Mouse (Mus musculus) liver, embryonic 12.5 days (tissue): Measurements from ENCODE around the gene Armcx1. TPM values are rescaled to one million over a fixed set of nuclear protein-coding genes. Genes with fewer than 3 reads are reported as not detected.
"Not testable (repeated sequence)": the region's sequence is repeated elsewhere in the genome, so short reads cannot be mapped to it uniquely, and the experiment has no call there.

Experiments
- ATAC-seq: fragments of 200-750 bp; cut with Nextera tagmentation; 2 replicates; pipeline ENCODE4 v1.8.0; 2017; ENCODE audit warnings: moderate number of reproducible peaks, mild to moderate bottlenecking, moderate library complexity
- H3K27ac ChIP-seq: fragments of 300-500 bp; sonication (generic); 2 replicates; pipeline ENCODE4 v1.5.1; 2016; ENCODE audit warnings: mild to moderate bottlenecking
- H3K27me3 ChIP-seq: fragments of 300-500 bp; sonication (generic); replicated peaks from 2 replicates; pipeline ENCODE4 v1.6.1; 2016; ENCODE audit warnings: mild to moderate bottlenecking, moderate library complexity
- H3K36me3 ChIP-seq: fragments of 300-500 bp; sonication (generic); 2 replicates; pipeline ENCODE4 v1.6.1; 2016; ENCODE audit warnings: mild to moderate bottlenecking, moderate library complexity
- H3K4me1 ChIP-seq: fragments of 300-500 bp; sonication (generic); 2 replicates; pipeline ENCODE4 v1.6.1; 2016
- H3K4me2 ChIP-seq: fragments of 300-500 bp; sonication (generic); 2 replicates; pipeline ENCODE4 v1.6.1; 2016; ENCODE audit warnings: mild to moderate bottlenecking, moderate library complexity
- H3K4me3 ChIP-seq: fragments of 300-500 bp; sonication (generic); 2 replicates; pipeline ENCODE4 v1.5.1; 2016; ENCODE audit warnings: mild to moderate bottlenecking, moderate library complexity
- H3K9ac ChIP-seq: fragments of 300-500 bp; sonication (generic); 2 replicates; pipeline ENCODE4 v1.6.1; 2016; ENCODE audit warnings: mild to moderate bottlenecking, moderate library complexity
- H3K9me3 ChIP-seq: fragments of 300-500 bp; sonication (generic); replicated peaks from 2 replicates; pipeline ENCODE4 v1.6.1; 2016; ENCODE audit warnings: mild to moderate bottlenecking, moderate library complexity
- WGBS: fragments of 180-500 bp; shearing (Covaris S2); methylation state at CpG from one replicate; pipeline ENCODE4 v1.1.7; 2016; ENCODE audit not compliant: insufficient replicate concordance; 5-methylcytosine and 5-hydroxymethylcytosine counted together
- polyA plus RNA-seq: library from polyadenylated mRNA; unstranded; fragments of >200 nt; fragmentation: Nextera tagmentation; extraction: Ambion mirVana; gene quantifications from 2 replicates; pipeline ENCODE4 v1.2.1, GENCODE M21; 2016

Gene Armcx1
- polyA plus RNA-seq, result 11.4 and 11.6 TPM in 2 replicates

GRCm38 (mm10) chrX:134717752-134718308, at the start of gene Armcx1:
TSS of gene Armcx1 (plus strand) at chrX:134717963.
- Histone ChIP-seq H3K9me3 (no peaks in the 10 kb centered on the region), H3K27ac (peak within 1 kb of the TSS; percentile 68), H3K4me1 (no peaks in the 10 kb centered on the region), H3K4me3 (peak within 1 kb of the TSS; percentile 59), H3K9ac (peak within 1 kb of the TSS; percentile 61), H3K36me3 (no peaks in the 10 kb centered on the region), H3K27me3 (0 out of 2 replicates have a peak, but pooled peaks cover 3% of the 10 kb centered on the region), H3K4me2 (peak within 1 kb of the TSS; percentile 77)
- 10% methylated on average over 16 of the region's 16 CpGs for WGBS
- ATAC-seq, result peak; percentile 89

GRCm38 (mm10) chrX:134675022-134675421, 42.7 kb upstream of the Armcx1 start:
- WGBS, result 50% methylated on average over 5 of the region's 5 CpGs
- H3K27ac ChIP-seq, result no peak overlapping the region

GRCm38 (mm10) chrX:134675959-134676358, 41.8 kb upstream of the Armcx1 start:
- ATAC-seq, result no peak
- H3K4me3 ChIP-seq, result no peak overlapping the region
- WGBS, result 94% methylated on average over 1 of the region's 1 CpGs
- H3K27ac ChIP-seq, result no peak overlapping the region
- H3K9ac ChIP-seq, result no peak overlapping the region
- H3K27me3 ChIP-seq, result no peaks in the 10 kb centered on the region
- no peaks in the 10 kb centered on the region for H3K36me3 ChIP-seq
- H3K4me2 ChIP-seq, result no peak overlapping the region
- no peaks in the 10 kb centered on the region for H3K9me3 ChIP-seq
- no peaks in the 10 kb centered on the region for H3K4me1 ChIP-seq

More at GRCm38 (mm10) chrX:134675022-134675421, 42.7 kb upstream of the Armcx1 start:
- no peak overlapping the region for H3K4me2 ChIP-seq
- H3K9ac ChIP-seq, result no peak overlapping the region
- no peaks in the 10 kb centered on the region for H3K27me3 ChIP-seq
- no peak overlapping the region for H3K4me3 ChIP-seq
- no peaks in the 10 kb centered on the region for H3K4me1 ChIP-seq
- ATAC-seq, result no peak
- H3K36me3 ChIP-seq, result no peaks in the 10 kb centered on the region
- no peaks in the 10 kb centered on the region for H3K9me3 ChIP-seq

- no peak overlapping the region for H3K9ac ChIP-seq
- 0 out of 2 replicates have a peak, but pooled peaks cover 2% of the 10 kb centered on the region for H3K36me3 ChIP-seq
- WGBS, result 38% methylated on average over 5 of the region's 5 CpGs
- no peak overlapping the region for H3K4me3 ChIP-seq
- H3K4me1 ChIP-seq, result no peaks in the 10 kb centered on the region
- H3K27ac ChIP-seq, result no peak overlapping the region
- ATAC-seq, result no peak
- no peak overlapping the region for H3K4me2 ChIP-seq
- H3K27me3 ChIP-seq, result peaks cover 18% of the 10 kb centered on the region
- no peaks in the 10 kb centered on the region for H3K9me3 ChIP-seq
These were observed 32.8 kb upstream of the Armcx1 start for GRCm38 (mm10) chrX:134684936-134685335.

GRCm38 (mm10) chrX:134686267-134686666, 31.5 kb upstream of the Armcx1 start, which contains the start of gene Armcx4:
TSS of gene Armcx4 (plus strand) at chrX:134686519.
- H3K9me3 ChIP-seq, result no peaks in the 10 kb centered on the region
- H3K27me3 ChIP-seq, result peaks cover 19% of the 10 kb centered on the region
- H3K4me2 ChIP-seq, result peak within 1 kb of the TSS; percentile 59
- 0 out of 2 replicates have a peak, but pooled peaks cover 2% of the 10 kb centered on the region for H3K36me3 ChIP-seq
- WGBS, result 13% methylated on average over 30 of the region's 33 CpGs
- peak within 1 kb of the TSS; percentile 43 for H3K4me3 ChIP-seq
- no peaks in the 10 kb centered on the region for H3K4me1 ChIP-seq
- H3K27ac ChIP-seq, result peak within 1 kb of the TSS; percentile 54; the same call in 1 of the 2 replicates
- 0 out of 2 replicates have a peak within 1 kb of the TSS, but pooled peaks have one; percentile 35 for H3K9ac ChIP-seq
- peak; percentile 66 for ATAC-seq

GRCm38 (mm10) chrX:134686739-134687171, 31.0 kb upstream of the Armcx1 start:
- 0 out of 2 replicates have a peak overlapping the region, but pooled peaks have one; percentile 35 for H3K9ac ChIP-seq

GRCm38 (mm10) chrX:134689676-134690075, 28.1 kb upstream of the Armcx1 start:
- H3K9ac ChIP-seq, result no peak overlapping the region

More at GRCm38 (mm10) chrX:134686739-134687171, 31.0 kb upstream of the Armcx1 start:
- ATAC-seq, result no peak
- Histone ChIP-seq H3K4me3 (peak overlapping the region; percentile 43), H3K4me2 (peak overlapping the region; percentile 59), H3K36me3 (0 out of 2 replicates have a peak, but pooled peaks cover 2% of the 10 kb centered on the region), H3K27me3 (peaks cover 22% of the 10 kb centered on the region), H3K9me3 (no peaks in the 10 kb centered on the region), H3K4me1 (no peaks in the 10 kb centered on the region), H3K27ac (peak overlapping the region; percentile 54; the same call in 1 of the 2 replicates)
- 12% methylated on average over 16 of the region's 16 CpGs for WGBS

GRCm38 (mm10) chrX:134690871-134691539, 26.8 kb upstream of the Armcx1 start:
- Histone ChIP-seq H3K4me3 (no peak overlapping the region), H3K4me1 (no peaks in the 10 kb centered on the region), H3K9ac (no peak overlapping the region), H3K9me3 (no peaks in the 10 kb centered on the region), H3K36me3 (0 out of 2 replicates have a peak, but pooled peaks cover 2% of the 10 kb centered on the region), H3K4me2 (no peak overlapping the region), H3K27ac (no peak overlapping the region), H3K27me3 (peaks cover 17% of the 10 kb centered on the region)
- 68% methylated on average over 10 of the region's 10 CpGs for WGBS
- ATAC-seq, result no peak

More at GRCm38 (mm10) chrX:134689676-134690075, 28.1 kb upstream of the Armcx1 start:
- Histone ChIP-seq H3K9me3 (no peaks in the 10 kb centered on the region), H3K4me2 (no peak overlapping the region), H3K4me3 (no peak overlapping the region), H3K27me3 (peaks cover 25% of the 10 kb centered on the region), H3K4me1 (no peaks in the 10 kb centered on the region), H3K36me3 (0 out of 2 replicates have a peak, but pooled peaks cover 2% of the 10 kb centered on the region), H3K27ac (no peak overlapping the region)
- 68% methylated on average over 2 of the region's 2 CpGs for WGBS
- ATAC-seq, result no peak

- H3K4me3 ChIP-seq, result no peak overlapping the region
- no peaks in the 10 kb centered on the region for H3K9me3 ChIP-seq
- no peak overlapping the region for H3K4me2 ChIP-seq
- 75% methylated on average over 2 of the region's 2 CpGs for WGBS
- no peak overlapping the region for H3K27ac ChIP-seq
- ATAC-seq, result no peak
- no peaks in the 10 kb centered on the region for H3K4me1 ChIP-seq
- H3K36me3 ChIP-seq, result 0 out of 2 replicates have a peak, but pooled peaks cover 2% of the 10 kb centered on the region
- H3K27me3 ChIP-seq, result peaks cover 12% of the 10 kb centered on the region
- no peak overlapping the region for H3K9ac ChIP-seq
These were observed 26.2 kb upstream of the Armcx1 start for GRCm38 (mm10) chrX:134691540-134691935.

GRCm38 (mm10) chrX:134716863-134717262, 900 bp upstream of the Armcx1 start:
- Histone ChIP-seq H3K4me2 (no peak overlapping the region), H3K27ac (no peak overlapping the region), H3K36me3 (no peaks in the 10 kb centered on the region), H3K4me1 (no peaks in the 10 kb centered on the region), H3K9ac (no peak overlapping the region), H3K9me3 (no peaks in the 10 kb centered on the region), H3K4me3 (no peak overlapping the region), H3K27me3 (0 out of 2 replicates have a peak, but pooled peaks cover 3% of the 10 kb centered on the region)
- WGBS, result 53% methylated on average over 3 of the region's 3 CpGs
- ATAC-seq, result no peak

GRCm38 (mm10) chrX:134718524-134718923, 761 bp downstream of the Armcx1 start:
- WGBS, result 16% methylated on average over 14 of the region's 14 CpGs
- no peaks in the 10 kb centered on the region for H3K4me1 ChIP-seq

GRCm38 (mm10) chrX:134723762-134724161, 6.0 kb downstream of the Armcx1 start:
- not testable (repeated sequence) for ATAC-seq, H3K27ac ChIP-seq, H3K4me2 ChIP-seq, H3K36me3 ChIP-seq, H3K9me3 ChIP-seq, H3K9ac ChIP-seq, H3K4me3 ChIP-seq, H3K4me1 ChIP-seq, H3K27me3 ChIP-seq
- 41% methylated on average over 2 of the region's 2 CpGs for WGBS

More at GRCm38 (mm10) chrX:134718524-134718923, 761 bp downstream of the Armcx1 start:
- H3K4me3 ChIP-seq, result peak overlapping the region; percentile 59
- H3K36me3 ChIP-seq, result no peaks in the 10 kb centered on the region
- H3K9ac ChIP-seq, result peak overlapping the region; percentile 61
- ATAC-seq, result peak; percentile 74; the same call in 1 of the 2 replicates
- peak overlapping the region; percentile 77 for H3K4me2 ChIP-seq
- H3K27ac ChIP-seq, result peak overlapping the region; percentile 68; the same call in 1 of the 2 replicates
- H3K27me3 ChIP-seq, result 0 out of 2 replicates have a peak, but pooled peaks cover 3% of the 10 kb centered on the region
- H3K9me3 ChIP-seq, result no peaks in the 10 kb centered on the region
